Mouse (Mus musculus) small intestine, adult 2 months (tissue): ENCODE results near the gene Fam160a1. TPM values are rescaled to one million over a fixed set of nuclear protein-coding genes. Genes with fewer than 3 reads are reported as not detected.

Experiments used
- H3K27ac ChIP-seq: fragments of 200-500 bp; 2 replicates; pipeline ENCODE4 v1.5.1; 2012; ENCODE audit warnings: low read depth, low read length, control low read depth, inconsistent platforms; ENCODE audit not compliant: insufficient read depth
- H3K27me3 ChIP-seq: fragments of 200-500 bp; 2 replicates; pipeline ENCODE4 v1.6.1; 2012; ENCODE audit warnings: mild to moderate bottlenecking, moderate library complexity, low read length, inconsistent platforms; ENCODE audit not compliant: control insufficient read depth, insufficient read depth
- H3K36me3 ChIP-seq: fragments of 200-500 bp; 2 replicates; pipeline ENCODE4 v1.6.1; 2012; ENCODE audit warnings: mild to moderate bottlenecking, low read length, control low read depth, inconsistent platforms; ENCODE audit not compliant: control insufficient read depth, insufficient read depth
- H3K4me1 ChIP-seq: fragments of 200-500 bp; 2 replicates; pipeline ENCODE4 v1.6.1; 2012; ENCODE audit warnings: low read length, inconsistent platforms, mixed read lengths; ENCODE audit not compliant: control insufficient read depth, insufficient read depth, insufficient read length
- H3K4me3 ChIP-seq: fragments of 200-500 bp; 2 replicates; pipeline ENCODE4 v1.5.1; 2012; ENCODE audit warnings: low read depth, mild to moderate bottlenecking, control low read depth, inconsistent platforms, low read length, moderate library complexity
- CTCF ChIP-seq: fragments of 200-500 bp; IDR thresholded peaks from 2 replicates; pipeline ENCODE4 v1.5.1; 2012; ENCODE audit warnings: low read depth, mild to moderate bottlenecking, control low read depth, inconsistent platforms, low read length, moderate library complexity, mixed read lengths; ENCODE audit not compliant: insufficient replicate concordance, insufficient read length; ENCODE audit errors: extremely low read depth
- POLR2A ChIP-seq: fragments of 200-500 bp; IDR thresholded peaks from 2 replicates; pipeline ENCODE4 v1.6.1; 2012; ENCODE audit warnings: low read depth, mild to moderate bottlenecking, control low read depth, inconsistent platforms, low read length, moderate library complexity
- WGBS: fragments of 180-500 bp; shearing (Covaris S2); methylation state at CpG from one replicate; pipeline ENCODE4 v1.1.7; 2018; 5-methylcytosine and 5-hydroxymethylcytosine counted together
- polyA plus RNA-seq: library from polyadenylated mRNA; depleted of rRNA; stranded (reverse); fragments of >200 nt; gene quantifications from 2 replicates; pipeline ENCODE4 v1.2.3, GENCODE M21; 2012

Fam160a1 gene
- polyA plus RNA-seq, 1 experiment = 12.6 TPM

DNA sequence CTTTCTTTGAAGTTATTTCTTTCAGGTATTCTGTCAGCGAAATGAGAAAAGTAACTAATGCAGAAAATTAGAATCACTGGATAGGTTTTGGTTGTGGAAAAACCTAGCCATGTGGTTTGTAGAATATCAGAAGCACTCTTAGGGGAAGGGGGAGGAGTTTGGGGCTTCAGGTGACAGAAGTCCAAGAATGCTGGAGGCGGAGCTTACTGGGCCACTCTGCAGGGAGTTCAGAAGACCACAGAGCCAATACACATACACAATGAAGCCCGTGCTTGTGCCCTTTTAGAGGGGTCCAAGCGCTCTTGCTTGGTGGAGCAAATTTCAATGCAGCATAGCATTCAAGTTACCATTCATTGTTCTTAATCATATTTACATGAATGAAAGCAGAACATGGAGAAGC, 68.2 kb downstream of the Fam160a1 start:
- Histone ChIP-seq H3K27me3 (no peaks in the 10 kb centered on the region), H3K27ac (no peak overlapping the region), H3K4me3 (no peak overlapping the region), H3K4me1 (peaks cover 5% of the 10 kb centered on the region; the same call in 1 of the 2 replicates), H3K36me3 (no peaks in the 10 kb centered on the region)
- 61% methylated on average over 4 of the region's 4 CpGs for WGBS
- TF ChIP-seq CTCF (no peak), POLR2A (no peak)

DNA sequence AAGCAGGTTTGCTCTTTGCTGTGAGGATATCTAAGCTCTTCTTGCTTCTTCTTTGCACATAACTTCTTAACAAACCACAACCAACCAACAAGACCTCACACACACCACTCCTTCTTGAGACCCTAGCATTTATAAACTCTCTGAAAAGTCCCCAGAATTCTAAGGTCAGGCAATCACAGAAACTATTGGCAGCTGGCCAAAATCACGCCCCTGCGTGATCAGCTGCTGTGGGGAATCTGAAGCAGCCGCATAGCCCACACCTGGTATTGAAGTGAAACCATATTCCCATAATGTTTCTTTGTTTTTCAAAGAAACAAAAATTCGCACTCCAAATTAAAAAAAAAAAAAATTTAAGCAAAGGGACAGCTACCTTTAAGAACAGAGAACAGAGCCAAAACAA, 71.0 kb downstream of the Fam160a1 start:
- Histone ChIP-seq H3K27ac (no peak overlapping the region), H3K36me3 (no peaks in the 10 kb centered on the region), H3K27me3 (no peaks in the 10 kb centered on the region), H3K4me3 (no peak overlapping the region), H3K4me1 (peaks cover 5% of the 10 kb centered on the region; the same call in 1 of the 2 replicates)
- WGBS = 18% methylated on average over 4 of the region's 4 CpGs
- TF ChIP-seq POLR2A = no peak
- no peak for TF ChIP-seq CTCF

DNA sequence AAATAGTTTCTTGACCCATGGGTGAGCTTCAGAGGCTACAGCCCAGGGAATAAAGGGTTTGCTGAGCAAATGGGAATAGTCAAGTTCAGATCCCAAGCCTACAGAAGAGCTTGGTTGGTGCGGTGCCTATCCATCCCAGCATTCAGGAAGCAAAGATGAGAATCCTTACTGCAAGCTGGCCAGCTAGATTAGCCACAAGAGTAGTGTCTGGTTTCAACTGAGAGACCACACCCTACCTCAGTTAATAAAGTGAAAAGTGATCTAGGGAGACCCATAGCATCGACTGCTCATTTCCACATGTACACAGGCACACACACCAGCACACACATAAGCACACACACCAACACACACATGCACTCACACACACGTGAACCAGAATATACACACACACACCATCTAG, 75.3 kb downstream of the Fam160a1 start:
- 83% methylated on average over 3 of the region's 3 CpGs for WGBS

DNA sequence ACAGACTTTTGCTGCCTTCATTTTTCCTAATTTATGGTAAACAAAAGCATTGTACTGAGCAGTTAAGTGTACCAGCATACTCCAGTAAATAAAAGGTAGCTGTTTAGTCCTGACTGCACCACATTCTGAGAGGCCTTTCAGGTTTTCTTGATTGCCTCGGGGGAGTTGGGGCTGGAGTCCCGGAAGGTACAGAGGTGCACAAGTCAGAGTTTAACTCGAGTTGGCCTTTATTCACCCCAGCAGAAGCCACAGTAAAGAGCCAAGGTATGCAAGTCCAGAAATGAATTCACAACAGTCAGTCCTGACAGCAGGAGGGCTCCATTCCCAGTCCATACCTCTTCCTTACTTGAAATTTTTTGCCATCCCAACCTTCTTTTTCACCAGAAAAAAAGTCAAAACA, 78.5 kb downstream of the Fam160a1 start:
- no peak overlapping the region for H3K27ac ChIP-seq
- H3K36me3 ChIP-seq = no peaks in the 10 kb centered on the region
- no peaks in the 10 kb centered on the region for H3K4me1 ChIP-seq
- H3K4me3 ChIP-seq = no peak overlapping the region
- H3K27me3 ChIP-seq = no peaks in the 10 kb centered on the region
- TF ChIP-seq POLR2A (no peak), CTCF (no peak)
- WGBS = 62% methylated on average over 3 of the region's 3 CpGs

More for the DNA sequence above, 75.3 kb downstream of the Fam160a1 start:
- Histone ChIP-seq H3K4me3 (no peak overlapping the region), H3K27me3 (no peaks in the 10 kb centered on the region), H3K36me3 (no peaks in the 10 kb centered on the region), H3K27ac (no peak overlapping the region), H3K4me1 (peaks cover 2% of the 10 kb centered on the region; the same call in 1 of the 2 replicates)
- no peak for TF ChIP-seq CTCF
- no peak for TF ChIP-seq POLR2A

DNA sequence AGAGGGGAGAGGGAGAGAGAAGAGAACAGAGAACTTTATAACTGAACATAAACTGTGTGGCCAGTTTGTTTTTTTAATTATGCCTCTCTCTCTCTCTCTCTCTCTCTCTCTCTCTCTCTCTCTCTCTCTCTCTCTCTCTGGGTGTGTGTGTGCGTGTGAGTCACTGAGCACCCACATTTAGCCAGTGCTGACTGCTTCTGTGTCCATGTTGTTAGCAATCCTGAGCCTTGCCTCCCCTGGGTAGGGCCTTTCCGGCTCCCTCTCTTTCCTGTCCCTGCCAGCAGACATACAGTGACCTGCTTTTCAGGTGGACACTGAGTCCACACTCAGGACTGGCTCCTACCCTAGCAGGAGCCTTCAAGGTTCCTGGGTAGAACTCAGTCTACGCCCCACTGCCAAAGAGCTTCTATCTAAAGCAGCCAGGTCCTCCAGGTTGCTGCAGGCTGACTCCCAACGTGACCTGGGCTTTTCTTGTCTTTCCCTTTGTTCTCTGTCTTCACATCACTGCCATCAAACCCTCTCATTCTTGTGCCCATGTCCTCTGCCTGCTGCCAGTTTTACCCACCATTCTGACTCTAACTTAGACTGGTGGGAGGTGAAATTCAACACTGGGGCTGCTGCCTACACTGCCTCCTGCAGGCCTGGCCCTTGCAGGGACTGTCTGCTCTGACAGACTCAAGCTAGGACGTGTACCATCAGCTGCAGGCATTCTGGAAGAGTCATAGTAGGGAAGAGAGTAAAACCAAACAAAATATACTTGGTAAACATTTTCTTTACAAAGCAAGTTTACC, 83.0 kb downstream of the Fam160a1 start:
- 77% methylated on average over 5 of the region's 5 CpGs for WGBS

DNA sequence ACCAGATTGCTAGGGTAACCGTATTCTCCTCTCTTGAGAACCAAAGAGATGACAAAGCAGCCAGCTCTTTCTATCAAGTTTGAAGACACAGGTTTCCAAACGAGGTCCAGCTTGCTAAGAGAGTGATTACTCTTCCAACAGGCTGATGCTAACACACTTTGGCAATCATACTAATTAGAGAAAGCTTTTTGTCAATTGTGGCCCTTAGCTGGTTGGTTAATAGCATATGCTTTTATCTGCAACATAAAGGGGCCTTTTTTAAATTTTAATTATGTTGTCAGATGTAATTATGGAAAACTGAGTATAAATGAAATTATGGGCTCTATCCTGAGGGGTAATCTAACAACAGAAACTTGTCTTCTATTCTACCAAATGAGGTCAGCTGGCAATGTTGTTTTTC, 89.9 kb downstream of the Fam160a1 start:
- Histone ChIP-seq H3K27me3 (no peaks in the 10 kb centered on the region), H3K36me3 (peaks cover 2% of the 10 kb centered on the region; the same call in 1 of the 2 replicates), H3K27ac (no peak overlapping the region), H3K4me1 (no peaks in the 10 kb centered on the region), H3K4me3 (no peak overlapping the region)
- TF ChIP-seq CTCF (no peak), POLR2A (no peak)
- WGBS = 59% methylated on average over 2 of the region's 2 CpGs

More for the DNA sequence above, 83.0 kb downstream of the Fam160a1 start:
- no peaks in the 10 kb centered on the region for H3K27me3 ChIP-seq
- TF ChIP-seq POLR2A (no peak), CTCF (no peak)
- no peak overlapping the region for H3K27ac ChIP-seq
- H3K4me3 ChIP-seq = no peak overlapping the region
- no peaks in the 10 kb centered on the region for H3K4me1 ChIP-seq
- peaks cover 2% of the 10 kb centered on the region; the same call in 1 of the 2 replicates for H3K36me3 ChIP-seq

DNA sequence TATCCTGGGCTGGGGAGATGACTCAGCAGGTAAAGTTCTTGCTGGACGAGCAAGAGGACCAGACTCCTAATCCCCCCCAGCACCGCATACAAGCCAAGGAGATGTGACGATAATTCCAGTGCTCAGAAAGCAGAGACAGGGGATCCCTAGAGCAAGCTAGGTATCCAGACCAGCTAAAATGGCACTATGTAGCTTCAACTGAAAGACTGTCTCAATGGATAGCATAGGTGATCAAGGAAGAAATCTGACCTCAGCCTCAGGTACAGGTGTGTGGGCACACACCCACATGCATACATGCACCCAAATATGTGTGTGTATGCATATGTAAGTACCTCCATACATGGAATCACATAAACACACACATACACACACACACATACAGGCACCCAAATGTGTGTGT, 91.1 kb downstream of the Fam160a1 start:
- H3K27ac ChIP-seq = no peak overlapping the region
- no peaks in the 10 kb centered on the region for H3K4me1 ChIP-seq
- 77% methylated on average over 3 of the region's 3 CpGs for WGBS
- no peak overlapping the region for H3K4me3 ChIP-seq
- H3K36me3 ChIP-seq = peaks cover 3% of the 10 kb centered on the region
- TF ChIP-seq POLR2A (no peak), CTCF (no peak)
- H3K27me3 ChIP-seq = no peaks in the 10 kb centered on the region
